Mouse (Mus musculus): ENCODE results near the gene Rell1. TPM values are rescaled to one million over a fixed set of nuclear protein-coding genes. Genes with fewer than 3 reads are reported as not detected.
A peak's percentile ranks its signal among the peaks of the same experiment; 100 is the strongest.
"Not testable (repeated sequence)": the region's sequence is repeated elsewhere in the genome, so short reads cannot be mapped to it uniquely, and the experiment has no call there.

Rell1 gene
- polyA plus RNA-seq, 1 experiment from 2014 or later: 17.8 TPM

DNA sequence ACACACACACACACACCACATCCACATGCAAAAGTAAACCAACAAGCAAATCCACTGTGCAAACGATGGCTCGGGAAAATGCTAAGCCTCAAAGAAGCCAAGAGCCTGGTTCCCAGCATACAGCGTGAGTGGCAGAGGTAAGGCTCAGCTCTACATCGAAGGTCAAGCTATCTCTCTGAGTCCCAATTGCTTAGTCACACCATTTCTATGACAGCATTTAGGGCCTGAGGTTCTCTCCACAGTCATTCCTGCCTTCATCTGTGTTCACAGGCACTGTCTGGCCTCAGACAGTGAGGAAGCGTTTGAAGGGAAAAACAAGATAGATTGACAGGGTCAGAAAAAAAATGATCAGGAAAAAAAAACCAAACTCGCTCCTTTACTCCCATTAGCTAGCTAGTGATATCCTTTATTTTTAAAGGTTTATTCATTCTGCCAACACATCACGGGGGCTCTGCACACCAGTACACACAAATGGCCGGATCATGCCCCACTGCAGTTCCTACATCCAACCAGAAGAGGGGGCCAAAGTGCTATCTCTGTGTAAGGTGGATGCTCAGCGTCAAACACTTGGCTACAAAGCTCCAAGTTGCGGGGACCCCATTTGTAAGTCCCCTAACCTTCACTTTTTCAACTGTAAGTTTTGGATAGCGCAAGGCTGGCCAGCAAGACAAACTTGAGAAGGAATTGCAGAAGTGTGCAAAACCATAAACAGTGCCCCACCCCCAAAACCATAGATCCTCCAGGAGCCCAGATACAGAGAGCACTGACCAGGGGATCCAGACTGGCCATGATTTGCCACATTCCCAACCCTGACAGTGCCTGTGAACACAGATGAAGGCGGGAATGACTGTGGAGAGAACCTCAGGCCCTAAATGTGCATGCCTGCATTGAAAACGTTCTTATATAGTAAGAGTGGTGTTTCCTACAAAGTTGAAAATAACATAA lies 62.3 kb downstream of the Rell1 start:
- no peaks in the 10 kb centered on the region for H3K4me1 ChIP-seq (ENCODE audit: control insufficient read depth, insufficient read depth, low read length)
- ATAC-seq (replicated peaks; ENCODE audit: insufficient number of reproducible peaks, low FRiP score, low TSS enrichment, low read depth) (peak; percentile 27; the same call in 1 of the 2 replicates), DNase-seq (ENCODE audit: low spot score) (peak; percentile 88)
- WGBS: 41% methylated on average over 13 of the region's 13 CpGs
- H3K9ac ChIP-seq (replicated peaks; ENCODE audit: low read length): no peak overlapping the region
- H3K4me3 ChIP-seq (ENCODE audit: low read depth, low read length): no peak overlapping the region
- no peak overlapping the region for H3K4me2 ChIP-seq (ENCODE audit: low read depth, low read length)
- H3K27ac ChIP-seq (replicated peaks; ENCODE audit: low read depth, low read length): no peak overlapping the region
- no peaks in the 10 kb centered on the region for H3K36me3 ChIP-seq (replicated peaks; ENCODE audit: control insufficient read depth, insufficient read depth, low read depth, low read length)
- no peaks in the 10 kb centered on the region for H3K9me3 ChIP-seq (replicated peaks; ENCODE audit: control insufficient read depth, low read length)
- no peaks in the 10 kb centered on the region for H3K27me3 ChIP-seq (ENCODE audit: control insufficient read depth, insufficient read depth, low read length)

DNA sequence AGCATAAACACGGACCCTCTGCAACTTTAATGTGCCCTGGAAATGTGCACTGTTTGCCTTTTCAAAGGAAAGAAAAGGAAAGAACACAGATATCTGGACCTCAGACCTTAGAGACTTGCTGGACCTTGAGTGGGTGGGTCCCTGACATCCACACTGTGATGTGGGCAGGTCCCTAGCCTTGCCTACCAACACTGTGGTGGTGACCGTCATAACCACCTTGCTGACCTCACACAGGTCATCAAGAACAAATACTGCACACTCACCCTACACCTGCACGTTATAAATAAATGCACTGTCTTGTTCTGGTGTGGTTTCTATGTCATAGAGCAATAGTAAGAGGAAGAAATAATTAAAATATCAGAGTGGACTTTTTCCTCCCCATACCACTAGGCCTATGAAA lies 65.4 kb downstream of the Rell1 start:
- DNase-seq (ENCODE audit: low spot score) (no peak), ATAC-seq (replicated peaks; ENCODE audit: insufficient number of reproducible peaks, low FRiP score, low TSS enrichment, low read depth) (no peak)
- H3K27me3 ChIP-seq (ENCODE audit: control insufficient read depth, insufficient read depth, low read length): no peaks in the 10 kb centered on the region
- H3K9me3 ChIP-seq (replicated peaks; ENCODE audit: control insufficient read depth, low read length): no peaks in the 10 kb centered on the region
- H3K4me1 ChIP-seq (ENCODE audit: control insufficient read depth, insufficient read depth, low read length): no peaks in the 10 kb centered on the region
- H3K9ac ChIP-seq (replicated peaks; ENCODE audit: low read length): no peak overlapping the region
- no peak overlapping the region for H3K4me3 ChIP-seq (ENCODE audit: low read depth, low read length)
- WGBS: 75% methylated on average over 3 of the region's 3 CpGs
- no peak overlapping the region for H3K4me2 ChIP-seq (ENCODE audit: low read depth, low read length)
- no peak overlapping the region for H3K27ac ChIP-seq (replicated peaks; ENCODE audit: low read depth, low read length)
- H3K36me3 ChIP-seq (replicated peaks; ENCODE audit: control insufficient read depth, insufficient read depth, low read depth, low read length): no peaks in the 10 kb centered on the region

DNA sequence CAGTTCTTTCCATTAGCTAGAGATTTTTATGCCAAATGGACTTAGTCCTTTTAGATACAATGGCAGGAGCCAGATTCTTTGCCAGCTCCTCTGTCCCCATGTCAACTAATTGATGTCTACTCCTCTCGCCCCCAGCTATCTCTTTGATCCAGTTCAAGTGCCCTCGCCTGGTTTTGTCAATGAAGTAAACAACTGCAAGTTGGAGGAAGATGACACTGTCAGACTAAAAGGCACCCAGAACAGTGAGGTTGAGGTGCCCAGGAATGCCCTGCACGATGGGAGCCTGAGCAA lies 70.9 kb downstream of the Rell1 start:
- ATAC-seq (replicated peaks; ENCODE audit: insufficient number of reproducible peaks, low FRiP score, low TSS enrichment, low read depth) (no peak), DNase-seq (ENCODE audit: low spot score) (no peak)
- Histone ChIP-seq H3K9ac (replicated peaks; ENCODE audit: low read length) (no peak overlapping the region), H3K4me2 (ENCODE audit: low read depth, low read length) (no peak overlapping the region), H3K27ac (replicated peaks; ENCODE audit: low read depth, low read length) (no peak overlapping the region), H3K4me1 (ENCODE audit: control insufficient read depth, insufficient read depth, low read length) (no peaks in the 10 kb centered on the region), H3K27me3 (ENCODE audit: control insufficient read depth, insufficient read depth, low read length) (no peaks in the 10 kb centered on the region), H3K36me3 (replicated peaks; ENCODE audit: control insufficient read depth, insufficient read depth, low read depth, low read length) (no peaks in the 10 kb centered on the region), H3K9me3 (replicated peaks; ENCODE audit: control insufficient read depth, low read length) (no peaks in the 10 kb centered on the region), H3K4me3 (ENCODE audit: low read depth, low read length) (no peak overlapping the region)
- 75% methylated on average over 3 of the region's 3 CpGs for WGBS

DNA sequence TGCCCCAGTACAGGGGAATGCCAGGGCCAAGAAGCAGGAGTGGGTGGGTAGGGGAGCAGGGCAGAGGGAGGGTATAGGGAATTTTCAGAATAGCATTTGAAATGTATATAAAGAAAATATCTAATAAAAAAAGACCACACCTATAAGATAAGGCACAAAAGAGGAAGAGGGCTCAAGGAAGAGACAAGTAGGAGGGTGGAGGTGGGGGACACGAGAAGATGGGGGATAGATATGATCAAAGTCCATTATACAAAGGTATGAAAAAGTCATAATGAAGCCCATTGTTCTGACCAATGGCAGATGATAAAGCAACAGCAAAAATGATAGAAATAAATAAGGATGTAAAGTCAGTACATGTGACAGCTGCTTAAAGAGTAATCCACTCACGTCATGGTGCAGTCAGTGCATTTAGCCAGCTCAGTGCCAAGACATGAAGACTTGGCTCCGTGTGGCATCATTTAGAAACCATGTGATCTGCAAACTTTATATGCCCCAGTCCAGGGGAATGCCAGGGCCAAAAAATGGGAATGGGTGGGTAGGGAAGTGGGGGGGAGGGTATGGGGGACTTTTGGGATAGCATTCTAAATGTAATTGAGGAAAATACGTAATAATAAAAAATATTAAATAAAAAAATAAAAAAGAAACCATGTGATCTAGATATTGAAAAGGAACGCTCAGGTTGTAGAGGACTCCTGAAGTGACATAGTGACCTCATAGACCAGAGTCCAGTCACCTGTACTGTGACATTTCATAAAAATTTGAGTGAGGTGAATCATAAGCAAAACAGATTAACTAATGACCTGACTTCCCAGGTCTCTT lies 71.5 kb downstream of the Rell1 start:
- not testable (repeated sequence) for H3K27me3 ChIP-seq (ENCODE audit: control insufficient read depth, insufficient read depth, low read length); H3K27ac ChIP-seq (replicated peaks; ENCODE audit: low read depth, low read length); H3K9me3 ChIP-seq (replicated peaks; ENCODE audit: control insufficient read depth, low read length); H3K9ac ChIP-seq (replicated peaks; ENCODE audit: low read length); DNase-seq (ENCODE audit: low spot score); H3K4me1 ChIP-seq (ENCODE audit: control insufficient read depth, insufficient read depth, low read length); ATAC-seq (replicated peaks; ENCODE audit: insufficient number of reproducible peaks, low FRiP score, low TSS enrichment, low read depth); H3K4me2 ChIP-seq (ENCODE audit: low read depth, low read length); H3K4me3 ChIP-seq (ENCODE audit: low read depth, low read length); H3K36me3 ChIP-seq (replicated peaks; ENCODE audit: control insufficient read depth, insufficient read depth, low read depth, low read length)
- WGBS: 89% methylated on average over 5 of the region's 5 CpGs

DNA sequence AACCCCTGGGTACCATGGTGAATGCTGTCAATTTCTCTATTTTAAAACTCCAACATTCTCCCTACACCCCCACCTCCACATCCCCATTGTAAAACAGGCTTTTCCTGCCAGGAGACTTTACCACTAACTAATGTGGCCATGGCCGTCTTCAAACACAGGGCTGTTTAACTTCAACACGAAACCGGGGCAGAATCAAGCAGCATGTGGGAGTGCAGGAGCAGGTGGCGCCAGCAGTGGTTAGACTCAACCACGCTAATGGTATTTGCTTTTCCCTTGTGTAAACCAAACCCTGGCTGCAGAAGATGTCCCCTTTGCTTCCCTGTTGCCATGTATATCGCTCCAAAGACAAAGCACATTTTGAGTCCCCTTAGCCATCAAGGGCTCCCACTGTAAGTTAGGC lies 76.8 kb downstream of the Rell1 start:
- no peak for DNase-seq (ENCODE audit: low spot score)
- H3K9me3 ChIP-seq (replicated peaks; ENCODE audit: control insufficient read depth, low read length): no peaks in the 10 kb centered on the region
- no peak overlapping the region for H3K4me2 ChIP-seq (ENCODE audit: low read depth, low read length)
- no peak for ATAC-seq (replicated peaks; ENCODE audit: insufficient number of reproducible peaks, low FRiP score, low TSS enrichment, low read depth)
- no peak overlapping the region for H3K27ac ChIP-seq (replicated peaks; ENCODE audit: low read depth, low read length)
- WGBS: 90% methylated on average over 6 of the region's 6 CpGs
- H3K36me3 ChIP-seq (replicated peaks; ENCODE audit: control insufficient read depth, insufficient read depth, low read depth, low read length): no peaks in the 10 kb centered on the region
- H3K9ac ChIP-seq (replicated peaks; ENCODE audit: low read length): no peak overlapping the region
- H3K4me1 ChIP-seq (ENCODE audit: control insufficient read depth, insufficient read depth, low read length): no peaks in the 10 kb centered on the region
- no peaks in the 10 kb centered on the region for H3K27me3 ChIP-seq (ENCODE audit: control insufficient read depth, insufficient read depth, low read length)
- H3K4me3 ChIP-seq (ENCODE audit: low read depth, low read length): no peak overlapping the region

DNA sequence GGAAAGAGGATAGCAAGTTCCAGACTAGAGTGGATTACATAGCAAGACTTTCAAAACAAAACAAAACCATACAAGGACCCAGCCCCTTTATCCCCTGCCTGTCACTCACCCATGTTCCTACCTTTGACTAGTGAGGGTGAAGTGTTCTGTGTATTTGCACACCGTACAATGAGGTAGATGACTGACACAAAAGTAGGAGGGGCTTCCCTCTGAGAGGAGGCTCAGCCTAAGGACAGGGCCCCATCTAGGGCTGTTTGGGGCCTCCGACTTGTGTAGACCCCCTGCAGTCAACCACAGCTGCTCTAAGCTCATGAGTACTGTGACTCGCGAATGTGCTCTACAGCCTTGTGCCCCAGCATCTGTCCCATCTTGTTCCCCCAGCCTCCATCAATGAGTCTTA lies 77.5 kb downstream of the Rell1 start:
- ATAC-seq (replicated peaks; ENCODE audit: insufficient number of reproducible peaks, low FRiP score, low TSS enrichment, low read depth) (no peak), DNase-seq (ENCODE audit: low spot score) (no peak)
- H3K9me3 ChIP-seq (replicated peaks; ENCODE audit: control insufficient read depth, low read length): no peaks in the 10 kb centered on the region
- no peaks in the 10 kb centered on the region for H3K36me3 ChIP-seq (replicated peaks; ENCODE audit: control insufficient read depth, insufficient read depth, low read depth, low read length)
- no peak overlapping the region for H3K4me2 ChIP-seq (ENCODE audit: low read depth, low read length)
- no peak overlapping the region for H3K9ac ChIP-seq (replicated peaks; ENCODE audit: low read length)
- H3K27ac ChIP-seq (replicated peaks; ENCODE audit: low read depth, low read length): no peak overlapping the region
- no peaks in the 10 kb centered on the region for H3K4me1 ChIP-seq (ENCODE audit: control insufficient read depth, insufficient read depth, low read length)
- H3K4me3 ChIP-seq (ENCODE audit: low read depth, low read length): no peak overlapping the region
- no peaks in the 10 kb centered on the region for H3K27me3 ChIP-seq (ENCODE audit: control insufficient read depth, insufficient read depth, low read length)
- 84% methylated on average over 4 of the region's 4 CpGs for WGBS

DNA sequence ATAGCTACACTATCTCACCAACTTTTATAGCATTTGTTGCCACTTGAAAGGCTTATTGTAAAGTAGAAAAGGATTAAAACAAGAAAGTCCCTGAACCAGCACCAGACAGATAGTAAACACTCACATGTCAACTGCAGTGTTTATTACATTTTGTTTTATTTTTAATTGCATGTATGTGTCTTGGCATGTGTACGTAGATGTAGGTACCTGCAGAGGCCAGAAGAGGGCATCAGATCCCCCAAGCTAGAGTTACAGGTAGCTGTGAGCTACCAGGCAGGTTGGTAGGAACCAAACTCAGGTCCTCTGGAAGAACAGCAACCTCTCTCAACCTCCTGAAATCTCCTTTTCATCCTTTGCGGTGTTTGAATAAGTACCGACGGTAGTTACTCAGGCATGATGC lies 81.6 kb downstream of the Rell1 start:
- Histone ChIP-seq H3K9me3 (replicated peaks; ENCODE audit: control insufficient read depth, low read length) (no peaks in the 10 kb centered on the region), H3K4me3 (ENCODE audit: low read depth, low read length) (no peak overlapping the region), H3K27me3 (ENCODE audit: control insufficient read depth, insufficient read depth, low read length) (no peaks in the 10 kb centered on the region), H3K4me2 (ENCODE audit: low read depth, low read length) (no peak overlapping the region), H3K9ac (replicated peaks; ENCODE audit: low read length) (no peak overlapping the region), H3K27ac (replicated peaks; ENCODE audit: low read depth, low read length) (no peak overlapping the region), H3K4me1 (ENCODE audit: control insufficient read depth, insufficient read depth, low read length) (no peaks in the 10 kb centered on the region), H3K36me3 (replicated peaks; ENCODE audit: control insufficient read depth, insufficient read depth, low read depth, low read length) (no peaks in the 10 kb centered on the region)
- WGBS: 97% methylated on average over 4 of the region's 4 CpGs
- DNase-seq (ENCODE audit: low spot score) (no peak), ATAC-seq (replicated peaks; ENCODE audit: insufficient number of reproducible peaks, low FRiP score, low TSS enrichment, low read depth) (no peak)

DNA sequence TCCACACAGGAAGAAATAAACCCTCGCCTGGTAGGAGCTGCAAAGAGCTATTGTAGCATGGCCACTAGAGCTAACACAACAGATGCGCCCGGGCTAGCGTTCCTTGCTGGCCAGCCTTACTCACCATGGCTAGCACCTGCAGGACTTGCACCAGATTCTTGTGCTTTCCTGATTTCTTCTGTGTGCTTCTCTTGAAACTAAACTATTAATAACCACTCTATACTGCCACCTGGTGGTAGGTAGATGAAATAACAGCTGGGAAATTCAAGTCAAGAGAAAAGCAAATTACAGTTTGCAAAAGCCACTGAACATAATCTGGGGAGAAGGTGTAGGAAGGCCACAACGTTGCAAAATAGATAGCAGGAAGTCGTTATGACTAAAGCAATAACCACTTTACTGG lies 82.0 kb downstream of the Rell1 start:
- no peaks in the 10 kb centered on the region for H3K9me3 ChIP-seq (replicated peaks; ENCODE audit: control insufficient read depth, low read length)
- H3K36me3 ChIP-seq (replicated peaks; ENCODE audit: control insufficient read depth, insufficient read depth, low read depth, low read length): no peaks in the 10 kb centered on the region
- H3K27ac ChIP-seq (replicated peaks; ENCODE audit: low read depth, low read length): no peak overlapping the region
- 42% methylated on average over 6 of the region's 6 CpGs for WGBS
- DNase-seq (ENCODE audit: low spot score) (peak; percentile 72), ATAC-seq (replicated peaks; ENCODE audit: insufficient number of reproducible peaks, low FRiP score, low TSS enrichment, low read depth) (no peak)
- H3K4me1 ChIP-seq (ENCODE audit: control insufficient read depth, insufficient read depth, low read length): no peaks in the 10 kb centered on the region
- no peak overlapping the region for H3K4me3 ChIP-seq (ENCODE audit: low read depth, low read length)
- H3K27me3 ChIP-seq (ENCODE audit: control insufficient read depth, insufficient read depth, low read length): no peaks in the 10 kb centered on the region
- no peak overlapping the region for H3K9ac ChIP-seq (replicated peaks; ENCODE audit: low read length)
- no peak overlapping the region for H3K4me2 ChIP-seq (ENCODE audit: low read depth, low read length)
